24 mouse cellular contexts compared by ENCODE assay signal in genomic region chr2:60505145-60505544, GRCm38 (mm10). TPM values are rescaled to one million over a fixed set of nuclear protein-coding genes. Genes with fewer than 3 reads are reported as not detected.
A peak's percentile ranks its signal among the peaks of the same experiment; 100 is the strongest.
DNase-seq lines count a peak whose midpoint lies in the region; ATAC-seq lines count a peak whose summit lies in the region.
"Had no signal": no experiment of that assay in that cellular context is flagged by ENCODE, and none has a peak within 500 bp of the region (broad histone marks: within the 10 kb centered on the region; RNA-seq: fewer than 3 reads in every experiment).

No protein-coding gene starts in this region.

- H3K4me3 ChIP-seq in heart, embryonic 15.5 days = no peak overlapping the region
- H3K4me3 ChIP-seq: embryonic facial prominence, embryonic 12.5 days; kidney, embryonic 15.5 days; limb, embryonic 15.5 days had no signal

- H3K9me3 ChIP-seq in heart, embryonic 15.5 days (replicated peaks) = no peaks in the 10 kb centered on the region
- H3K9me3 ChIP-seq: embryonic facial prominence, embryonic 12.5 days; kidney, embryonic 15.5 days; limb, embryonic 15.5 days had no signal

- peaks cover 15% of the 10 kb centered on the region for H3K4me1 ChIP-seq in heart, embryonic 15.5 days (replicated peaks)
- H3K4me1 ChIP-seq: kidney, embryonic 15.5 days had no signal

- DNase-seq in heart, adult 18-20 months = no peak
- DNase-seq in neural tube, embryonic 10.5 days (ENCODE audit: extremely low spot score, low spot score) = no peak
- no peak for DNase-seq in thymus, postnatal 0 days (ENCODE audit: low spot score)
- no peak for DNase-seq in left cerebral cortex, postnatal 4 days
- DNase-seq: adrenal gland, postnatal 36 days; cerebellum, adult 11-12 months; cerebellum, postnatal 14 days; forebrain, postnatal 0 days; gastrocnemius, postnatal 14 days; kidney, adult 11 months; kidney, postnatal 36 days; lung, embryonic 14.5 days; lung, postnatal 4 days; retina, postnatal 1 day; thymus, postnatal 25 days had no signal

- no peaks in the 10 kb centered on the region for H3K36me3 ChIP-seq in heart, embryonic 15.5 days
- H3K36me3 ChIP-seq: embryonic facial prominence, embryonic 12.5 days; kidney, embryonic 15.5 days; limb, embryonic 15.5 days had no signal

- H3K27me3 ChIP-seq in heart, embryonic 15.5 days = no peaks in the 10 kb centered on the region
- H3K27me3 ChIP-seq: embryonic facial prominence, embryonic 12.5 days; kidney, embryonic 15.5 days; limb, embryonic 15.5 days had no signal

- intact Hi-C loops in left cerebral cortex, postnatal 4 days (cut with DNase I) = no loop called here

- H3K27ac ChIP-seq in heart, embryonic 15.5 days = peak overlapping the region; percentile 23; the same call in 1 of the 2 replicates
- H3K27ac ChIP-seq: embryonic facial prominence, embryonic 12.5 days; kidney, embryonic 15.5 days; limb, embryonic 15.5 days; liver, embryonic 14.5 days had no signal

- no peak for ATAC-seq in heart, embryonic 15.5 days (replicated peaks; ENCODE audit: insufficient number of reproducible peaks, insufficient read depth, low FRiP score, low read depth)
- ATAC-seq in CD4-positive, CD25-positive, alpha-beta regulatory T cell, adult 4 months = peak; percentile 37
- ATAC-seq in common myeloid progenitor, adult 5-6 weeks (replicated peaks; ENCODE audit: low read depth, poor library complexity, severe bottlenecking) = peak; percentile 60
- peak; percentile 44 for ATAC-seq in megakaryocyte progenitor cell, adult 5-6 weeks (replicated peaks; ENCODE audit: poor library complexity)
- ATAC-seq: forebrain, postnatal 0 days had no signal

- no peak overlapping the region for H3K9ac ChIP-seq in heart, embryonic 15.5 days
- H3K9ac ChIP-seq: embryonic facial prominence, embryonic 12.5 days; forebrain, postnatal 0 days; kidney, embryonic 15.5 days; limb, embryonic 15.5 days; liver, embryonic 14.5 days; lung, embryonic 14.5 days had no signal

- H3K4me2 ChIP-seq in heart, embryonic 15.5 days = no peak overlapping the region
- H3K4me2 ChIP-seq: embryonic facial prominence, embryonic 12.5 days; kidney, embryonic 15.5 days; limb, embryonic 15.5 days; lung, embryonic 14.5 days; midbrain, embryonic 11.5 days had no signal

- whole genome bisulfite sequencing in heart, embryonic 15.5 days = 32% methylated on average over 2 of the region's 2 CpGs

RNA-seq across cellular contexts. Expression of gene Pla2r1, which starts 48.0 kb away (rescaled TPM):
- 1.3 TPM in 2 replicates for polyA plus RNA-seq in heart, embryonic 15.5 days (2015; fragmentation: Nextera tagmentation; extraction: Ambion mirVana)
- total RNA-seq in heart, adult 18-20 months (2021) = 1 to 10 TPM; 1.0 to 1.8 TPM
- polyA plus RNA-seq in CD4-positive, CD25-positive, alpha-beta regulatory T cell, adult 4 months (2017; shearing (Covaris generic)) = not detected
- 0.18 and 0.34 TPM in 2 replicates for total RNA-seq in common myeloid progenitor, adult 5-6 weeks (2017)
- 0.54 and 1.8 TPM in 2 replicates for total RNA-seq in megakaryocyte progenitor cell, adult 5-6 weeks (2015)
- total RNA-seq in megakaryocyte progenitor cell, adult 5-6 weeks (2017) = 0.68 and 0.71 TPM in 2 replicates
- 0.18 and 0.23 TPM in 2 replicates for polyA plus RNA-seq in thymus, postnatal 0 days (2015; fragmentation: Nextera tagmentation; extraction: Ambion mirVana)
- 1 to 10 TPM in 1 of 2 experiments, under 1 TPM in 1; 0.34 to 1.0 TPM for total RNA-seq in left cerebral cortex, postnatal 4 days (2021)
